Mouse (Mus musculus): ENCODE measurements around the gene Gm10837. TPM values are rescaled to one million over a fixed set of nuclear protein-coding genes. Genes with fewer than 3 reads are reported as not detected.
A peak's percentile ranks its signal among the peaks of the same experiment; 100 is the strongest.

Gm10837 gene
- polyA plus RNA-seq, 1 experiment from 2014 or later = 0.48 TPM

- Histone ChIP-seq H3K9me3 (ENCODE audit: control insufficient read depth, low read length) (no peaks in the 10 kb centered on the region), H3K27ac (ENCODE audit: low read depth, low read length) (peak overlapping the region; percentile 39; the same call in 1 of the 2 replicates), H3K4me1 (replicated peaks; ENCODE audit: control insufficient read depth, insufficient read depth, low read length) (peaks cover 22% of the 10 kb centered on the region), H3K4me3 (ENCODE audit: low read depth, low read length) (peak overlapping the region; percentile 11; the same call in 1 of the 2 replicates), H3K9ac (ENCODE audit: low read length) (peak overlapping the region; percentile 52), H3K36me3 (ENCODE audit: control insufficient read depth, insufficient read depth, low read length) (no peaks in the 10 kb centered on the region), H3K4me2 (ENCODE audit: low read depth, low read length, severe bottlenecking) (peak overlapping the region; percentile 42), H3K27me3 (ENCODE audit: control insufficient read depth, insufficient read depth, low read length) (peaks cover 39% of the 10 kb centered on the region)
- WGBS = under 1% methylated on average over 23 of the region's 24 CpGs
- ATAC-seq (replicated peaks; ENCODE audit: low FRiP score) (peak; percentile 49), DNase-seq (ENCODE audit: low spot score) (peak; percentile 72)
These were observed 5.4 kb upstream of the Gm10837 start for GRCm38 (mm10) chr14:122484844-122485551.

GRCm38 (mm10) chr14:122485635-122486181, 4.7 kb upstream of the Gm10837 start:
- 1% methylated on average over 12 of the region's 12 CpGs for WGBS
- peak overlapping the region; percentile 42; the same call in 1 of the 2 replicates for H3K4me2 ChIP-seq (ENCODE audit: low read depth, low read length, severe bottlenecking)

GRCm38 (mm10) chr14:122486611-122487010, 3.8 kb upstream of the Gm10837 start:
- Histone ChIP-seq H3K9me3 (ENCODE audit: control insufficient read depth, low read length) (no peaks in the 10 kb centered on the region), H3K27ac (ENCODE audit: low read depth, low read length) (no peak overlapping the region), H3K36me3 (ENCODE audit: control insufficient read depth, insufficient read depth, low read length) (no peaks in the 10 kb centered on the region), H3K4me2 (ENCODE audit: low read depth, low read length, severe bottlenecking) (no peak overlapping the region), H3K9ac (ENCODE audit: low read length) (no peak overlapping the region), H3K4me3 (ENCODE audit: low read depth, low read length) (no peak overlapping the region), H3K27me3 (ENCODE audit: control insufficient read depth, insufficient read depth, low read length) (peaks cover 44% of the 10 kb centered on the region), H3K4me1 (replicated peaks; ENCODE audit: control insufficient read depth, insufficient read depth, low read length) (peaks cover 20% of the 10 kb centered on the region)
- 13% methylated on average over 1 of the region's 1 CpGs for WGBS
- ATAC-seq (replicated peaks; ENCODE audit: low FRiP score) (no peak), DNase-seq (ENCODE audit: low spot score) (no peak)

More at GRCm38 (mm10) chr14:122485635-122486181, 4.7 kb upstream of the Gm10837 start:
- peaks cover 24% of the 10 kb centered on the region for H3K4me1 ChIP-seq (replicated peaks; ENCODE audit: control insufficient read depth, insufficient read depth, low read length)
- H3K36me3 ChIP-seq (ENCODE audit: control insufficient read depth, insufficient read depth, low read length) = no peaks in the 10 kb centered on the region
- DNase-seq (ENCODE audit: low spot score) = no peak
- H3K4me3 ChIP-seq (ENCODE audit: low read depth, low read length) = peak overlapping the region; percentile 11; the same call in 1 of the 2 replicates
- peak overlapping the region; percentile 52; the same call in 1 of the 2 replicates for H3K9ac ChIP-seq (ENCODE audit: low read length)
- ATAC-seq (replicated peaks; ENCODE audit: low FRiP score) = no peak
- H3K27me3 ChIP-seq (ENCODE audit: control insufficient read depth, insufficient read depth, low read length) = peaks cover 43% of the 10 kb centered on the region
- H3K9me3 ChIP-seq (ENCODE audit: control insufficient read depth, low read length) = no peaks in the 10 kb centered on the region
- 0 out of 2 replicates have a peak overlapping the region, but pooled peaks have one; percentile 18 for H3K27ac ChIP-seq (ENCODE audit: low read depth, low read length)

- Histone ChIP-seq H3K9me3 (ENCODE audit: control insufficient read depth, low read length) (no peaks in the 10 kb centered on the region), H3K4me3 (ENCODE audit: low read depth, low read length) (no peak overlapping the region), H3K9ac (ENCODE audit: low read length) (no peak overlapping the region), H3K36me3 (ENCODE audit: control insufficient read depth, insufficient read depth, low read length) (no peaks in the 10 kb centered on the region), H3K4me1 (replicated peaks; ENCODE audit: control insufficient read depth, insufficient read depth, low read length) (peaks cover 17% of the 10 kb centered on the region), H3K27ac (ENCODE audit: low read depth, low read length) (no peak overlapping the region), H3K27me3 (ENCODE audit: control insufficient read depth, insufficient read depth, low read length) (peaks cover 42% of the 10 kb centered on the region), H3K4me2 (ENCODE audit: low read depth, low read length, severe bottlenecking) (no peak overlapping the region)
- WGBS = 3% methylated on average over 5 of the region's 5 CpGs
- DNase-seq (ENCODE audit: low spot score) (no peak), ATAC-seq (replicated peaks; ENCODE audit: low FRiP score) (no peak)
These were observed 3.0 kb upstream of the Gm10837 start for GRCm38 (mm10) chr14:122487366-122487765.

GRCm38 (mm10) chr14:122489041-122489440, 1.3 kb upstream of the Gm10837 start:
- no peak for DNase-seq (ENCODE audit: low spot score)
- Histone ChIP-seq H3K9ac (ENCODE audit: low read length) (0 out of 2 replicates have a peak overlapping the region, but pooled peaks have one; percentile 4), H3K4me2 (ENCODE audit: low read depth, low read length, severe bottlenecking) (peak overlapping the region; percentile 33; the same call in 1 of the 2 replicates), H3K9me3 (ENCODE audit: control insufficient read depth, low read length) (no peaks in the 10 kb centered on the region), H3K27me3 (ENCODE audit: control insufficient read depth, insufficient read depth, low read length) (peaks cover 35% of the 10 kb centered on the region), H3K36me3 (ENCODE audit: control insufficient read depth, insufficient read depth, low read length) (no peaks in the 10 kb centered on the region), H3K4me1 (replicated peaks; ENCODE audit: control insufficient read depth, insufficient read depth, low read length) (peaks cover 16% of the 10 kb centered on the region; the same call in 1 of the 2 replicates), H3K27ac (ENCODE audit: low read depth, low read length) (no peak overlapping the region), H3K4me3 (ENCODE audit: low read depth, low read length) (peak overlapping the region; percentile 4; the same call in 1 of the 2 replicates)
- ATAC-seq (replicated peaks; ENCODE audit: low FRiP score) = no peak
- under 1% methylated on average over 5 of the region's 5 CpGs for WGBS

DNA sequence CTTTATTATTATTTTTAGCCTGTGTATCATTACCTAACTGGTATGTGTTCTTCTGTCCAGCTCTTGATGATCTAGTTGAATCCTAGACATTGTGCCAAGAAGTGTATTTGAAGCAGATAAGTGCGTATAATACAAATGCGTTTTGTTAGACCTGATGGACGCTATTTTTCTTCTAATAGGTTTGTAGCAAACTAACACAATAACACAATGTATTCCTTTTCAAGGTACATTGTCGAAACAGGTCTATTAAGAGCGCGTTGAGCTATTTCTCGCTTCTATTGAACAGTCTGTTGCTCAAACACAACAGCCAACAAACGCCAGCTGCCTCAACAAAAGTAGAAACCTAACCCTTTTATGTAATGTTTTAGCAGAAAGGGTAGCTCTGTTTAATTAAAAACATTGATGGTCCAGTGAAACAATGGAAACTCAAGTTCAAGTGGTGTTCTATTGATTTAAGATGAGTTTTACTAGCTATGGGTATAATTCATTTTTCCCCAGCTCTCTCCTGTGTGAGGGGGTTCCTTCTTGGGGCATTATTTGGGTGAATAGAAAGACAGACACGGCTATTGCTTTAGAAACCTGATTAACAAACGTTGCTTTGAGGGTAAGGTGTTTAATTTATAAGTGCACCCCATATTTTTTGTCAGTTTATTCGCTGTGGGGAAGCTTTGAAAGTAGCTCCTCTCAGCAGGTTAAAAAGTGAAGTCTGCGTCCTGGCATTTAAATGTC, 536 bp upstream of the Gm10837 start:
- peak overlapping the region; percentile 57; the same call in 1 of the 2 replicates for H3K9ac ChIP-seq (ENCODE audit: low read length)
- ATAC-seq (replicated peaks; ENCODE audit: low FRiP score) (peak; percentile 5; the same call in 1 of the 2 replicates), DNase-seq (ENCODE audit: low spot score) (no peak)
- H3K36me3 ChIP-seq (ENCODE audit: control insufficient read depth, insufficient read depth, low read length) = no peaks in the 10 kb centered on the region
- WGBS = 1% methylated on average over 12 of the region's 12 CpGs
- no peaks in the 10 kb centered on the region for H3K9me3 ChIP-seq (ENCODE audit: control insufficient read depth, low read length)
- peaks cover 13% of the 10 kb centered on the region; the same call in 1 of the 2 replicates for H3K4me1 ChIP-seq (replicated peaks; ENCODE audit: control insufficient read depth, insufficient read depth, low read length)
- peaks cover 28% of the 10 kb centered on the region for H3K27me3 ChIP-seq (ENCODE audit: control insufficient read depth, insufficient read depth, low read length)
- H3K4me3 ChIP-seq (ENCODE audit: low read depth, low read length) = peak overlapping the region; percentile 31
- H3K4me2 ChIP-seq (ENCODE audit: low read depth, low read length, severe bottlenecking) = peak overlapping the region; percentile 60
- H3K27ac ChIP-seq (ENCODE audit: low read depth, low read length) = no peak overlapping the region

DNA sequence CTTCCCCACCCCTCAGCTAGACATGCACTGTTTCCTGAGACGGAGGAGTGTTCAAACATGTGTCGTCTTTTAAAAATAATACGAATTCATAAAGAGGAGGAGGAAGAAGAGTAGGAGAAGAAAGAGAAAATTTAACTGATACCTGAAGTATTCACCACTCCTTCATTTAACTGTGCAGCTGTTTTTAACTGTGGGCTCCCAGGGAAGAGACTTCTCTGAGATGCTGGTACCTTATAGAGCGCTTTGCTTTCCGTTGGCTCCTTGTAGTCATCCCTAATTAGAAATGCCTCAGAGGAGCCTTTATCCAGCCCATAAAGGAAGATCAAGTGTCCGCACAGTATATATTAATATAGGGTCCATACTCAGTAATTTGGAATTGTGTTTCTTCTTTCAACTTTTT, 1.1 kb downstream of the Gm10837 start:
- H3K4me1 ChIP-seq (replicated peaks; ENCODE audit: control insufficient read depth, insufficient read depth, low read length) = peaks cover 8% of the 10 kb centered on the region; the same call in 1 of the 2 replicates
- no peak overlapping the region for H3K9ac ChIP-seq (ENCODE audit: low read length)
- WGBS = 59% methylated on average over 6 of the region's 6 CpGs
- ATAC-seq (replicated peaks; ENCODE audit: low FRiP score) = no peak
- H3K27ac ChIP-seq (ENCODE audit: low read depth, low read length) = no peak overlapping the region
- no peaks in the 10 kb centered on the region for H3K9me3 ChIP-seq (ENCODE audit: control insufficient read depth, low read length)
- no peak overlapping the region for H3K4me3 ChIP-seq (ENCODE audit: low read depth, low read length)
- H3K36me3 ChIP-seq (ENCODE audit: control insufficient read depth, insufficient read depth, low read length) = no peaks in the 10 kb centered on the region
- no peak overlapping the region for H3K4me2 ChIP-seq (ENCODE audit: low read depth, low read length, severe bottlenecking)
- no peak for DNase-seq (ENCODE audit: low spot score)
- peaks cover 19% of the 10 kb centered on the region for H3K27me3 ChIP-seq (ENCODE audit: control insufficient read depth, insufficient read depth, low read length)

DNA sequence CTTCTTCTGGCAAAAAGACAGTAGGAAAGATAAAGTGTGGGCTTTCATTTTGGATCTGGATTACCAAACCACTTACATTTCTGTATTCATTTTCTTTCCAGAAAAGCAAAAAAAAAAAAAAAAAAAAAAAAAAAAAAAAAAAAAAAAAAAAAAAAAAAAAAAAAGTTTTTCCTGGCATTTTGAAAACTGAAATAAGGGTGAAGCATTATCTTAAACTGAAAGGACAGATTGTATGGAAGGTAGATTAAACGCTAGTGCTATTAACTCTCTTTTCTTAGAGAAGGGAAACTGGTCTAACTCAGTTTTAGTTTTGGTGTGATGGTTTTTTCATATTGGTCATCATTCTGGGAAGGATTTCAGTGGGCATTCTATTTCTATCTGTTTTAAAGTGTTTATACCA, 1.6 kb downstream of the Gm10837 start:
- WGBS = 61% methylated on average over 1 of the region's 1 CpGs
- no peaks in the 10 kb centered on the region for H3K9me3 ChIP-seq (ENCODE audit: control insufficient read depth, low read length)
- H3K36me3 ChIP-seq (ENCODE audit: control insufficient read depth, insufficient read depth, low read length) = no peaks in the 10 kb centered on the region
- no peak overlapping the region for H3K9ac ChIP-seq (ENCODE audit: low read length)
- no peak overlapping the region for H3K4me3 ChIP-seq (ENCODE audit: low read depth, low read length)
- H3K27ac ChIP-seq (ENCODE audit: low read depth, low read length) = no peak overlapping the region
- DNase-seq (ENCODE audit: low spot score) (no peak), ATAC-seq (replicated peaks; ENCODE audit: low FRiP score) (no peak)
- H3K27me3 ChIP-seq (ENCODE audit: control insufficient read depth, insufficient read depth, low read length) = peaks cover 18% of the 10 kb centered on the region
- H3K4me1 ChIP-seq (replicated peaks; ENCODE audit: control insufficient read depth, insufficient read depth, low read length) = peaks cover 8% of the 10 kb centered on the region; the same call in 1 of the 2 replicates
- H3K4me2 ChIP-seq (ENCODE audit: low read depth, low read length, severe bottlenecking) = no peak overlapping the region

Measured in forebrain, embryonic 11.5 days (tissue).